Mouse (Mus musculus) skeletal muscle tissue, adult 2 months (tissue): ENCODE measurements around the gene Gxylt1.
A peak's percentile ranks its signal among the peaks of the same experiment; 100 is the strongest.
"Not testable (repeated sequence)": the region's sequence is repeated elsewhere in the genome, so short reads cannot be mapped to it uniquely, and the experiment has no call there.

Experiments used
- DNase-seq: peaks from one replicate; pipeline ENCODE4 v3.0.0-alpha.2; 2012; ENCODE audit warnings: low read depth, low spot score

The Gxylt1 gene

GRCm38 (mm10) chr15:93263566-93263965 is 11.4 kb downstream of the Gxylt1 start:
- DNase-seq: no peak

DNA sequence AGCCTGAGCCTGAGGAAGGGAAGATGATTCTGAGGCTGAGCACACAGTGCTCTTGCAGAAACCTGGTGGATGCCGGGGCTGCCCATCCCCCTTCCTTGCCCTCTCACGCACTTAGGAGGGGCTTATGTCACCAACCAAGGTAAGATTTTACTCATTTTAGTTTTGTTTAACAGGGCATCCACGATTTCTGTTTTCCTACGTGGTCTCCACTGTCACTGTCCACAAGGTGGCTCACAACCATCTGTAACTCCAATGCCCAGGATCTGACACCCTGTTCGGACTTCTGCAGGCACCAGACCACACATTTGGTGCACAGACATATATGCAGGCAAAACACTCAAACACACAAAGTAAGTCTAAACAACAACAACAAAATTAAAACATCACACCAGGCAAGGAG is 12.2 kb downstream of the Gxylt1 start:
- DNase-seq: no peak

GRCm38 (mm10) chr15:93262274-93262673 is 12.7 kb downstream of the Gxylt1 start:
- no peak for DNase-seq

- DNase-seq: no peak
Observed at GRCm38 (mm10) chr15:93259933-93260332, 15.0 kb downstream of the Gxylt1 start.

- DNase-seq: no peak
Observed at GRCm38 (mm10) chr15:93255295-93255694, 19.7 kb downstream of the Gxylt1 start.

GRCm38 (mm10) chr15:93253172-93253571 is 21.8 kb downstream of the Gxylt1 start:
- no peak for DNase-seq

- no peak for DNase-seq
Observed at GRCm38 (mm10) chr15:93252396-93252795, 22.6 kb downstream of the Gxylt1 start.

GRCm38 (mm10) chr15:93251553-93252250 is 23.3 kb downstream of the Gxylt1 start:
- DNase-seq: no peak

DNA sequence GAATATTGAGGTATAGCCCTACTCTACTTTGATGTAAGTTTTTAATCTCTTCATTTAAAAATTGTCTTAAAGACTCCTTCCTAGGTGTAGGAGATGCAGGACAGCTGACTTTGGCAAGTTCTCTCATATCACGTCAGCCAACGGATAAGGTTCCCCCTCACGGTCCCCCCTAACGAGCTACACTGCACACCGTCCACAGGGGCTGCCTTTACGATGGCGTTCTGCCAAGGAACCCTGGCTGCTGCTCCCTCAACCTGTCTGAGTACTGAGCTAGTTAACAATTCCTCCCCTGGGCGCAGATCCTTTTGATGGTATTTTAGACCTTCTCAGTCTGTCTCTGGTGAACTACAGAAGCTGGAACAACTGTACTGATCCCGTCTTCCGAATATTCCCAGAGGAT is 31.8 kb downstream of the Gxylt1 start:
- DNase-seq: no peak

GRCm38 (mm10) chr15:93236456-93236855 is 38.5 kb downstream of the Gxylt1 start:
- DNase-seq: not testable (repeated sequence)

DNA sequence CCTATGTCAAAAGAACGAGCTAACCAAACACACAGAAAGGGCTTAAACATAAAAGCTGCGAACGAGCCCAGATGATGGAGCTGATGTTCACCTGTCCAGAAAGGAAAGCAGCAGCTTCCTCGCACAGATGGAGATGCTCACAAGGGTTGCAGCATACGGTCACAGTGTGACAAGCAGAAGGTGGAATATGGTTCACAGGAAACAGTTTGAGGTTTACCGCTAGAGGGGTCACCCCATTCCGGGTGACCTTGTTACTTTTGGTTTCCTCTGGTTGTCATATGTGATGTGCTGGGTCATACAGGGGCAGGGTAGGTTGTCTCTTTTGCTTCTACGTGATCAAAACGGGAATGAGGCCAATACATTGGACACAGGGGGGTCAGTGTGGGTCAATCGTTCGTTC is 46.0 kb downstream of the Gxylt1 start:
- no peak for DNase-seq

- DNase-seq: no peak
Observed at GRCm38 (mm10) chr15:93228375-93228774, 46.6 kb downstream of the Gxylt1 start.

GRCm38 (mm10) chr15:93227764-93228079 is 47.3 kb downstream of the Gxylt1 start:
- no peak for DNase-seq

- DNase-seq: no peak
Observed at GRCm38 (mm10) chr15:93226930-93227763, 47.8 kb downstream of the Gxylt1 start.

DNA sequence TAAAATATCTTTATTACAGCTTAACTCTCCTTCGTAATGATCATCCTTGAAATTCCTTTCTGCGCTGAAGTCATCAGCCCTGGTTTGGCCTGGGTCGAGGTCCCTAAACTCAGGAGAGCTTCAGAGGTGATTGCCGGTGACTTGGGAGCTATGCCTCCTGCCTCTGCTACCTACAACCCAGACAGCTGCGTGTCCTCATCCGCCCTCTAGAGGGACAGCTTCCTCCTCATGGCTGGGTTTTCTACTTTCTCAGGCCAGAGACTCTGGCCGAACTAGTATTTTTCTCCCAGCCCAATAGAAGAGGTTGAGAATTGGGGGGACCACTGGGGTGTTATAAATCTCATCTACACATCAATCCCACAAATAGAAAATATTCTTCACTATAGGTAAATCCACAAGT is 52.5 kb downstream of the Gxylt1 start:
- no peak for DNase-seq

DNA sequence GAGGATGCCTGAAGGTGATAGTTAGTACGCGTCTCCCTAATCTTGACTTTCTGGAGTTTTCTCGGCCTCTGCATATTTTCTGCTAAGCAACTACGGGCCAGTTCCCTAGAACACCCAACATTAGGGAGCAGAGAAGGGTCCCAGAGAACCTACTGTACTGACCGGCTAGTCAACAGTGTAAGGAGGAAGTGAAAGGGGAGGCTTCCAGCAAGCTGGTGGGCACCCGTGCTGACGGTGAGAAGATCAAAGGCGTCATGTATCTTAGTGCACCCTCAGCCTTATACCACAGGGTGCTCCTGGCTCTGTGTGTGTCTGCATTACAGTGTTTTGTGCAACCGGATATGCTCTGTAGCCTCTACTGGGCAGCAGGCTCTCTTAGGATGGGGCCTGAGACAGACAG is 62.4 kb downstream of the Gxylt1 start:
- no peak for DNase-seq

- no peak for DNase-seq
Observed at GRCm38 (mm10) chr15:93204861-93205260, 70.1 kb downstream of the Gxylt1 start.

DNA sequence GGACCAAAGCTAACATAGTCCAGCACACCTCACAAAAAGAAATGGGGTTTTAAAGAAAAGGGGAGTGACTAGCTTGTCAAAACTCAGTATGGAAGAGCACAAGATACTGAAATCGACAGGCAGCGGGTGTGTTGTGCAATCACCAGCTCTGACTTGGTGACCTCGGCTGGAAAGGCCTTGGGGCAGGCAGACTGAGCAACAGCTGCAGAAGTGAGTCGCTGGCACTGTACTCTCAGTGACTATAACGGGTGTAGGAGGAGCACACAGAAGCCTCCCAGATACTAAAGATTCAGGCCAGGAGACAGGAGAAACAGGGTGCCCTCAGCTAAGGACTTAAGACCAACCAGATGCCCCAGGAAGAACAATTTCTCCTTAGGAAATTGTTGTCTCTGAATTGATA is 73.0 kb downstream of the Gxylt1 start:
- DNase-seq: peak; percentile 12

- no peak for DNase-seq
Observed at GRCm38 (mm10) chr15:93191387-93192145, 83.4 kb downstream of the Gxylt1 start.
